Mouse (Mus musculus) megakaryocyte, embryonic 14.5 days (primary cell): ENCODE data around the gene Psg16. TPM values are rescaled to one million over a fixed set of nuclear protein-coding genes. Genes with fewer than 3 reads are reported as not detected.
"Not testable (repeated sequence)": the region's sequence is repeated elsewhere in the genome, so short reads cannot be mapped to it uniquely, and the experiment has no call there.

ENCODE experiments used
- H3K27me3 ChIP-seq: replicated peaks from 2 replicates; pipeline ENCODE3; 2012; ENCODE audit warnings: inconsistent platforms
- H3K36me3 ChIP-seq: replicated peaks from 2 replicates; pipeline ENCODE3; 2012; ENCODE audit warnings: low read length, inconsistent platforms, mixed read lengths
- H3K4me1 ChIP-seq: 2 replicates; pipeline ENCODE4 v1.6.1; 2012; ENCODE audit warnings: inconsistent platforms
- H3K4me3 ChIP-seq: replicated peaks from 2 replicates; pipeline ENCODE3; 2012; ENCODE audit warnings: moderate library complexity, mild to moderate bottlenecking, inconsistent platforms
- H3K9me3 ChIP-seq: 2 replicates; pipeline ENCODE4 v1.6.1; 2012; ENCODE audit warnings: inconsistent platforms
- FLI1 ChIP-seq: IDR thresholded peaks from 2 replicates; pipeline ENCODE4 v1.6.1; 2012; ENCODE audit warnings: low read length, inconsistent platforms, mixed read lengths
- GATA1 ChIP-seq: IDR thresholded peaks from 3 replicates; pipeline ENCODE4 v1.6.1; 2012; ENCODE audit warnings: mixed read lengths, low read length, inconsistent platforms, borderline replicate concordance
- polyA plus RNA-seq: library from polyadenylated mRNA; stranded (reverse); fragments of >175 nt; gene quantifications from 2 replicates; pipeline ENCODE4 v1.2.3, GENCODE M21; 2012; ENCODE audit warnings: low replicate concordance; ENCODE audit not compliant: insufficient read depth

Gene Psg16
- polyA plus RNA-seq, 1 experiment = not detected

GRCm38 (mm10) chr7:17062389-17062788, 11.5 kb upstream of the Psg16 start, which contains the start of gene Hif3a:
Gene Hif3a (minus strand): TSS chr7:17062427.
- TF ChIP-seq FLI1 = no peak
- TF ChIP-seq GATA1 = no peak
- Histone ChIP-seq H3K4me3 (peak within 1 kb of the TSS; percentile 80), H3K4me1 (peaks cover 51% of the 10 kb centered on the region)

GRCm38 (mm10) chr7:17062845-17063244, 11.0 kb upstream of the Psg16 start:
- TF ChIP-seq GATA1 (no peak), FLI1 (no peak)
- no peaks in the 10 kb centered on the region for H3K9me3 ChIP-seq
- H3K4me3 ChIP-seq = peak overlapping the region; percentile 80
- H3K36me3 ChIP-seq = no peaks in the 10 kb centered on the region
- peaks cover 12% of the 10 kb centered on the region for H3K27me3 ChIP-seq
- peaks cover 47% of the 10 kb centered on the region for H3K4me1 ChIP-seq

More at GRCm38 (mm10) chr7:17062389-17062788, 11.5 kb upstream of the Psg16 start, which contains the start of gene Hif3a:
- Histone ChIP-seq H3K36me3 (no peaks in the 10 kb centered on the region), H3K9me3 (no peaks in the 10 kb centered on the region), H3K27me3 (peaks cover 12% of the 10 kb centered on the region)

- H3K4me3 ChIP-seq = no peak overlapping the region
- H3K27me3 ChIP-seq = peaks cover 12% of the 10 kb centered on the region
- H3K4me1 ChIP-seq = peaks cover 19% of the 10 kb centered on the region
Observed at GRCm38 (mm10) chr7:17065620-17066019, 8.2 kb upstream of the Psg16 start.

GRCm38 (mm10) chr7:17066412-17066811, 7.4 kb upstream of the Psg16 start:
- no peaks in the 10 kb centered on the region for H3K36me3 ChIP-seq
- TF ChIP-seq FLI1 (no peak), GATA1 (no peak)
- peaks cover 12% of the 10 kb centered on the region for H3K27me3 ChIP-seq
- H3K4me1 ChIP-seq = peaks cover 11% of the 10 kb centered on the region
- H3K9me3 ChIP-seq = no peaks in the 10 kb centered on the region
- H3K4me3 ChIP-seq = no peak overlapping the region

More at GRCm38 (mm10) chr7:17065620-17066019, 8.2 kb upstream of the Psg16 start:
- H3K9me3 ChIP-seq = no peaks in the 10 kb centered on the region
- no peak for TF ChIP-seq GATA1
- TF ChIP-seq FLI1 = no peak
- H3K36me3 ChIP-seq = no peaks in the 10 kb centered on the region

GRCm38 (mm10) chr7:17067000-17067399, 6.8 kb upstream of the Psg16 start:
- H3K4me1 ChIP-seq = peaks cover 11% of the 10 kb centered on the region
- no peaks in the 10 kb centered on the region for H3K9me3 ChIP-seq
- TF ChIP-seq GATA1 = no peak
- TF ChIP-seq FLI1 = no peak

GRCm38 (mm10) chr7:17067651-17068050, 6.2 kb upstream of the Psg16 start:
- not testable (repeated sequence) for H3K36me3 ChIP-seq, H3K27me3 ChIP-seq, H3K4me1 ChIP-seq, H3K9me3 ChIP-seq, H3K4me3 ChIP-seq

More at GRCm38 (mm10) chr7:17067000-17067399, 6.8 kb upstream of the Psg16 start:
- Histone ChIP-seq H3K27me3 (peaks cover 11% of the 10 kb centered on the region), H3K36me3 (no peaks in the 10 kb centered on the region), H3K4me3 (no peak overlapping the region)

- TF ChIP-seq FLI1 (no peak), GATA1 (no peak)
- H3K27me3 ChIP-seq = peaks cover 8% of the 10 kb centered on the region
- no peaks in the 10 kb centered on the region for H3K36me3 ChIP-seq
- peaks cover 9% of the 10 kb centered on the region for H3K4me1 ChIP-seq
- no peak overlapping the region for H3K4me3 ChIP-seq
- peaks cover 9% of the 10 kb centered on the region; the same call in 1 of the 2 replicates for H3K9me3 ChIP-seq
Observed at GRCm38 (mm10) chr7:17073513-17073903, 332 bp upstream of the Psg16 start.

GRCm38 (mm10) chr7:17076542-17076941, 2.7 kb downstream of the Psg16 start:
- Histone ChIP-seq H3K4me1 (peaks cover 9% of the 10 kb centered on the region), H3K9me3 (peaks cover 9% of the 10 kb centered on the region; the same call in 1 of the 2 replicates), H3K4me3 (peak overlapping the region; percentile 16), H3K36me3 (no peaks in the 10 kb centered on the region), H3K27me3 (peaks cover 8% of the 10 kb centered on the region)
- TF ChIP-seq GATA1 (no peak), FLI1 (no peak)

GRCm38 (mm10) chr7:17078076-17078654, 4.3 kb downstream of the Psg16 start:
- H3K36me3 ChIP-seq = no peaks in the 10 kb centered on the region
- H3K4me1 ChIP-seq = peaks cover 9% of the 10 kb centered on the region
- H3K9me3 ChIP-seq = peaks cover 9% of the 10 kb centered on the region; the same call in 1 of the 2 replicates
- no peak for TF ChIP-seq GATA1
- no peak for TF ChIP-seq FLI1
- peaks cover 10% of the 10 kb centered on the region for H3K27me3 ChIP-seq
- H3K4me3 ChIP-seq = no peak overlapping the region

- Histone ChIP-seq H3K4me3 (no peak overlapping the region), H3K4me1 (no peaks in the 10 kb centered on the region), H3K36me3 (no peaks in the 10 kb centered on the region), H3K27me3 (peaks cover 11% of the 10 kb centered on the region), H3K9me3 (no peaks in the 10 kb centered on the region)
- TF ChIP-seq GATA1 (no peak), FLI1 (no peak)
Observed at GRCm38 (mm10) chr7:17082766-17083165, 8.9 kb downstream of the Psg16 start.
